ENCODE assay signal across 8 mouse cellular contexts in genomic region chr13:23685966-23686365, GRCm38 (mm10). TPM values are rescaled to one million over a fixed set of nuclear protein-coding genes. Genes with fewer than 3 reads are reported as not detected.
DNase-seq lines count a peak whose midpoint lies in the region; ATAC-seq and TF ChIP-seq lines count a peak whose summit lies in the region.

No protein-coding gene starts in this region.

- 29% methylated on average over 4 of the region's 4 CpGs for WGBS in forebrain, embryonic 15.5 days
- WGBS in liver, embryonic 14.5 days (ENCODE audit: insufficient replicate concordance): 40% methylated on average over 4 of the region's 4 CpGs

- H3K4me2 ChIP-seq in forebrain, embryonic 15.5 days (replicated peaks): peak overlapping the region; percentile 77
- peak overlapping the region; percentile 87 for H3K4me2 ChIP-seq in liver, embryonic 14.5 days (ENCODE audit: low read depth)

- no peak for ATAC-seq in erythroblast, adult 5-6 weeks (replicated peaks; ENCODE audit: low FRiP score, poor library complexity, severe bottlenecking)
- no peak for ATAC-seq in forebrain, embryonic 15.5 days (replicated peaks)
- no peak for ATAC-seq in liver, embryonic 14.5 days (ENCODE audit: insufficient read depth)
- ATAC-seq in CD4-positive, CD25-positive, alpha-beta regulatory T cell, adult 4 months: no peak

- no peak for TF ChIP-seq EP300 in liver, embryonic 14.5 days (IDR thresholded peaks at IDR 0.05; ENCODE audit: low read depth)

- H3K27ac ChIP-seq in forebrain, embryonic 15.5 days (replicated peaks): peak overlapping the region; percentile 98
- peak overlapping the region; percentile 98 for H3K27ac ChIP-seq in liver, embryonic 14.5 days

- H3K4me3 ChIP-seq in erythroblast, embryonic 14.5 days (replicated peaks): peak overlapping the region; percentile 79
- H3K4me3 ChIP-seq in forebrain, embryonic 15.5 days: peak overlapping the region; percentile 53
- H3K4me3 ChIP-seq in liver, embryonic 14.5 days (ENCODE audit: insufficient read depth in 1 of 2, low read depth in 2 of 2, low read length in 2 of 2): peak overlapping the region; percentile 67 to 71

- peaks cover 16% of the 10 kb centered on the region for H3K36me3 ChIP-seq in erythroblast, embryonic 14.5 days (ENCODE audit: control insufficient read depth)
- H3K36me3 ChIP-seq in forebrain, embryonic 15.5 days: no peaks in the 10 kb centered on the region
- H3K36me3 ChIP-seq in liver, embryonic 14.5 days (replicated peaks; ENCODE audit: control insufficient read depth, insufficient read depth, low read depth): no peaks in the 10 kb centered on the region

- H3K9ac ChIP-seq in forebrain, embryonic 15.5 days (replicated peaks): peak overlapping the region; percentile 71
- H3K9ac ChIP-seq in liver, embryonic 14.5 days (replicated peaks): peak overlapping the region; percentile 94

- no peaks in the 10 kb centered on the region for H3K9me3 ChIP-seq in erythroblast, embryonic 14.5 days (ENCODE audit: control insufficient read depth, low read length)
- H3K9me3 ChIP-seq in forebrain, embryonic 15.5 days: no peaks in the 10 kb centered on the region
- no peaks in the 10 kb centered on the region for H3K9me3 ChIP-seq in liver, embryonic 14.5 days (ENCODE audit: control insufficient read depth, low read length)

- H3K4me1 ChIP-seq in erythroblast, embryonic 14.5 days (ENCODE audit: control insufficient read depth): peaks cover 67% of the 10 kb centered on the region
- H3K4me1 ChIP-seq in forebrain, embryonic 15.5 days: peaks cover 29% of the 10 kb centered on the region
- H3K4me1 ChIP-seq in liver, embryonic 14.5 days (replicated peaks; ENCODE audit: control insufficient read depth in 2 of 2, insufficient read depth in 2 of 2, low read length in 1 of 2): peaks cover 13 to 33% of the 10 kb centered on the region in 2 experiments

- peak; percentile 15 for DNase-seq in A20 (ENCODE audit: low read depth, low spot score)
- DNase-seq in liver, embryonic 14.5 days (ENCODE audit: low read depth in 3 of 3, low spot score in 3 of 3): no peak
- DNase-seq in right cerebral cortex, adult 2 months (ENCODE audit: low spot score in 2 of 2): no peak
- no peak for DNase-seq in cerebellum, adult 18-20 months

- H3K27me3 ChIP-seq in erythroblast, embryonic 14.5 days (ENCODE audit: control insufficient read depth): no peaks in the 10 kb centered on the region
- H3K27me3 ChIP-seq in forebrain, embryonic 15.5 days: no peaks in the 10 kb centered on the region
- H3K27me3 ChIP-seq in liver, embryonic 14.5 days (ENCODE audit: control insufficient read depth, insufficient read depth, low read length): no peaks in the 10 kb centered on the region

- TF ChIP-seq CTCF in liver, embryonic 14.5 days (IDR thresholded peaks at IDR 0.05; ENCODE audit: low read depth): no peak

RNA-seq across cellular contexts. Expression of gene Hist1h2bc, which starts 2.0 kb away (rescaled TPM):
- polyA plus RNA-seq in erythroblast, embryonic 14.5 days (2012): 17.5 and 20.6 TPM in 2 replicates
- 44.9 and 49.2 TPM in 2 replicates for total RNA-seq in erythroblast, adult 5-6 weeks (2015; ENCODE audit: low replicate concordance)
- total RNA-seq in erythroblast, adult 5-6 weeks (2017; ENCODE audit: low replicate concordance): 164 and 206 TPM in 2 replicates
- polyA plus RNA-seq in forebrain, embryonic 15.5 days (2015; fragmentation: Nextera tagmentation; extraction: Ambion mirVana): 33.7 and 35.6 TPM in 2 replicates
- polyA plus RNA-seq in liver, embryonic 14.5 days (2012; rRNA removed): 67.1 and 79.7 TPM in 2 replicates
- polyA plus RNA-seq in liver, embryonic 14.5 days (2014; fragmentation: Nextera tagmentation; extraction: Ambion mirVana): 104 and 106 TPM in 2 replicates
- polyA plus RNA-seq in CD4-positive, CD25-positive, alpha-beta regulatory T cell, adult 4 months (2017; shearing (Covaris generic)): 1 to 10 TPM; 4.0 to 4.2 TPM

RNA-seq across cellular contexts. Expression of gene Hist1h2ac, which starts 2.2 kb away (rescaled TPM):
- 1.1 and 2.1 TPM in 2 replicates for polyA plus RNA-seq in erythroblast, embryonic 14.5 days (2012)
- total RNA-seq in erythroblast, adult 5-6 weeks (2015; ENCODE audit: low replicate concordance): 5.6 and 12.3 TPM in 2 replicates
- total RNA-seq in erythroblast, adult 5-6 weeks (2017; ENCODE audit: low replicate concordance): 55.5 and 70.6 TPM in 2 replicates
- polyA plus RNA-seq in forebrain, embryonic 15.5 days (2015; fragmentation: Nextera tagmentation; extraction: Ambion mirVana): 1.0 and 1.1 TPM in 2 replicates
- 1.5 and 1.8 TPM in 2 replicates for polyA plus RNA-seq in liver, embryonic 14.5 days (2012; rRNA removed)
- 1.1 and 1.3 TPM in 2 replicates for polyA plus RNA-seq in liver, embryonic 14.5 days (2014; fragmentation: Nextera tagmentation; extraction: Ambion mirVana)
- under 1 TPM; 0.51 to 0.74 TPM for polyA plus RNA-seq in CD4-positive, CD25-positive, alpha-beta regulatory T cell, adult 4 months (2017; shearing (Covaris generic))

RNA-seq across cellular contexts. Expression of gene Hist1h1t, which starts 9.6 kb away (rescaled TPM):
- 0.10 TPM in 1 of 2 replicates, not detected in the other for polyA plus RNA-seq in erythroblast, embryonic 14.5 days (2012)
- not detected in 2 replicates for total RNA-seq in erythroblast, adult 5-6 weeks (2015; ENCODE audit: low replicate concordance)
- 1.9 and 2.0 TPM in 2 replicates for total RNA-seq in erythroblast, adult 5-6 weeks (2017; ENCODE audit: low replicate concordance)
- polyA plus RNA-seq in forebrain, embryonic 15.5 days (2015; fragmentation: Nextera tagmentation; extraction: Ambion mirVana): 0.20 TPM in 1 of 2 replicates, not detected in the other
- 0.13 TPM in 1 of 2 replicates, not detected in the other for polyA plus RNA-seq in liver, embryonic 14.5 days (2012; rRNA removed)
- polyA plus RNA-seq in liver, embryonic 14.5 days (2014; fragmentation: Nextera tagmentation; extraction: Ambion mirVana): not detected in 2 replicates
- not detected for polyA plus RNA-seq in CD4-positive, CD25-positive, alpha-beta regulatory T cell, adult 4 months (2017; shearing (Covaris generic))

RNA-seq across cellular contexts. Expression of gene Hist1h4c, which starts 12.3 kb away (rescaled TPM):
- polyA plus RNA-seq in erythroblast, embryonic 14.5 days (2012): 0.93 and 3.0 TPM in 2 replicates
- 59.8 and 77.5 TPM in 2 replicates for total RNA-seq in erythroblast, adult 5-6 weeks (2015; ENCODE audit: low replicate concordance)
- total RNA-seq in erythroblast, adult 5-6 weeks (2017; ENCODE audit: low replicate concordance): 249 and 402 TPM in 2 replicates
- 3.7 and 4.4 TPM in 2 replicates for polyA plus RNA-seq in forebrain, embryonic 15.5 days (2015; fragmentation: Nextera tagmentation; extraction: Ambion mirVana)
- 3.5 and 6.2 TPM in 2 replicates for polyA plus RNA-seq in liver, embryonic 14.5 days (2012; rRNA removed)
- polyA plus RNA-seq in liver, embryonic 14.5 days (2014; fragmentation: Nextera tagmentation; extraction: Ambion mirVana): 8.5 and 10.1 TPM in 2 replicates
- 1 to 10 TPM; 8.7 to 9.4 TPM for polyA plus RNA-seq in CD4-positive, CD25-positive, alpha-beta regulatory T cell, adult 4 months (2017; shearing (Covaris generic))

RNA-seq across cellular contexts. Expression of gene Hfe, which starts 24.7 kb away (rescaled TPM):
- 0.15 and 0.53 TPM in 2 replicates for polyA plus RNA-seq in erythroblast, embryonic 14.5 days (2012)
- total RNA-seq in erythroblast, adult 5-6 weeks (2015; ENCODE audit: low replicate concordance): 5.0 and 17.9 TPM in 2 replicates
- 2.0 and 4.5 TPM in 2 replicates for total RNA-seq in erythroblast, adult 5-6 weeks (2017; ENCODE audit: low replicate concordance)
- 2.0 and 3.4 TPM in 2 replicates for polyA plus RNA-seq in forebrain, embryonic 15.5 days (2015; fragmentation: Nextera tagmentation; extraction: Ambion mirVana)
- polyA plus RNA-seq in liver, embryonic 14.5 days (2012; rRNA removed): 2.8 and 3.4 TPM in 2 replicates
- polyA plus RNA-seq in liver, embryonic 14.5 days (2014; fragmentation: Nextera tagmentation; extraction: Ambion mirVana): 10.8 and 12.2 TPM in 2 replicates
- under 1 TPM; 0.57 to 0.69 TPM for polyA plus RNA-seq in CD4-positive, CD25-positive, alpha-beta regulatory T cell, adult 4 months (2017; shearing (Covaris generic))
